Mouse (Mus musculus) adrenal gland, adult (tissue): ENCODE measurements around the gene Slc36a3.

Experiments used
- DNase-seq, 2 experiments: peaks; one replicate each; pipeline ENCODE4 v3.0.0; 2022 to 2023; ENCODE audit warnings: low spot score in 1 of 2; ENCODE audit not compliant: inconsistent age in 2 of 2

Slc36a3 gene

GRCm38 (mm10) chr11:55151608-55152007 lies at the start of gene Slc36a3:
Gene Slc36a3, minus strand, starts transcription at chr11:55151708.
- no peak for DNase-seq

GRCm38 (mm10) chr11:55197740-55198510 lies 46.4 kb upstream of the Slc36a3 start:
- DNase-seq = no peak

GRCm38 (mm10) chr11:55197086-55197485 lies 45.6 kb upstream of the Slc36a3 start:
- peak in 1 of 2 experiments; percentile 28 for DNase-seq

GRCm38 (mm10) chr11:55190216-55190615 lies 38.7 kb upstream of the Slc36a3 start:
- DNase-seq = no peak

GRCm38 (mm10) chr11:55187777-55188176 lies 36.3 kb upstream of the Slc36a3 start:
- no peak for DNase-seq

- DNase-seq = peak in 1 of 2 experiments; percentile 36
These were observed 35.8 kb upstream of the Slc36a3 start for GRCm38 (mm10) chr11:55187292-55187691.

- peak in 1 of 2 experiments; percentile 60 for DNase-seq
These were observed 33.3 kb upstream of the Slc36a3 start, which contains the start of gene Slc36a2 for GRCm38 (mm10) chr11:55184733-55185291. Gene Slc36a2, minus strand, starts transcription at chr11:55185077.

- no peak for DNase-seq
These were observed 32.7 kb upstream of the Slc36a3 start for GRCm38 (mm10) chr11:55184246-55184645.

GRCm38 (mm10) chr11:55183124-55183523 lies 31.6 kb upstream of the Slc36a3 start:
- DNase-seq = peak in 1 of 2 experiments; percentile 47

- no peak for DNase-seq
These were observed 28.3 kb upstream of the Slc36a3 start for GRCm38 (mm10) chr11:55179856-55180255.

- DNase-seq = peak in 1 of 2 experiments; percentile 55
These were observed 27.3 kb upstream of the Slc36a3 start for GRCm38 (mm10) chr11:55178830-55179229.

- peak in 1 of 2 experiments; percentile 59 for DNase-seq
These were observed 19.0 kb upstream of the Slc36a3 start for GRCm38 (mm10) chr11:55170501-55170900.

GRCm38 (mm10) chr11:55168914-55169313 lies 17.4 kb upstream of the Slc36a3 start:
- no peak for DNase-seq

GRCm38 (mm10) chr11:55168504-55168903 lies 17.0 kb upstream of the Slc36a3 start:
- no peak for DNase-seq

GRCm38 (mm10) chr11:55165748-55166147 lies 14.2 kb upstream of the Slc36a3 start:
- no peak for DNase-seq

- DNase-seq = peak; percentile 37 to 84
These were observed 13.2 kb upstream of the Slc36a3 start for GRCm38 (mm10) chr11:55164723-55165122.

GRCm38 (mm10) chr11:55162670-55163069 lies 11.2 kb upstream of the Slc36a3 start:
- DNase-seq = peak; percentile 50 to 83

- DNase-seq = peak; percentile 82 to 96
These were observed 7.4 kb upstream of the Slc36a3 start for GRCm38 (mm10) chr11:55158785-55159359.

GRCm38 (mm10) chr11:55155070-55155421 lies 3.5 kb upstream of the Slc36a3 start:
- peak in 1 of 2 experiments; percentile 36 for DNase-seq

- peak in 1 of 2 experiments; percentile 37 for DNase-seq
These were observed 3.0 kb upstream of the Slc36a3 start for GRCm38 (mm10) chr11:55154398-55155069.

GRCm38 (mm10) chr11:55148461-55148860 lies 3.0 kb downstream of the Slc36a3 start:
- peak in 1 of 2 experiments; percentile 17 for DNase-seq
